Mouse (Mus musculus): ENCODE measurements at regions not wholly inside any gene's neighbourhood (a gene's known extent, or its start where the extent isn't known, plus 50 kb on each side); places are given as distances from the start of the nearest gene placed in this dataset.

- TF ChIP-seq MYOD1 (IDR thresholded peaks at IDR 0.05; ENCODE audit: control insufficient read depth, insufficient read length, low read depth) (no peak), MYOG (IDR thresholded peaks at IDR 0.05; ENCODE audit: control insufficient read depth, extremely low read depth, insufficient read length) (no peak), FOSL1 (IDR thresholded peaks at IDR 0.05; ENCODE audit: insufficient read depth, low read length, poor library complexity, severe bottlenecking) (no peak), USF1 (IDR thresholded peaks at IDR 0.05; ENCODE audit: low read depth) (no peak), CTCF (IDR thresholded peaks at IDR 0.05; ENCODE audit: control insufficient read depth, insufficient read depth, insufficient read length) (no peak), MAX (IDR thresholded peaks at IDR 0.05) (no peak)
- H3K27me3 ChIP-seq (ENCODE audit: control insufficient read depth, insufficient read depth, insufficient read length) = no peaks in the 10 kb centered on the region
- no peaks in the 10 kb centered on the region for H3K36me3 ChIP-seq (ENCODE audit: control insufficient read depth, insufficient read depth)
Measured at GRCm38 (mm10) chr7:90066275-90066674, 63.7 kb upstream of the Picalm start.

GRCm38 (mm10) chr7:90067961-90068665 lies 61.9 kb upstream of the Picalm start:
- H3K4me3 ChIP-seq (ENCODE audit: insufficient read depth, poor library complexity, severe bottlenecking) = no peak overlapping the region
- no peaks in the 10 kb centered on the region for H3K79me2 ChIP-seq (ENCODE audit: control insufficient read depth, insufficient read depth)
- TF ChIP-seq CTCF (IDR thresholded peaks at IDR 0.05; ENCODE audit: control insufficient read depth, insufficient read depth, insufficient read length) (no peak), MYOD1 (IDR thresholded peaks at IDR 0.05; ENCODE audit: control insufficient read depth, insufficient read length, low read depth) (no peak), MAX (IDR thresholded peaks at IDR 0.05) (no peak), FOSL1 (IDR thresholded peaks at IDR 0.05; ENCODE audit: insufficient read depth, low read length, poor library complexity, severe bottlenecking) (no peak), MYOG (IDR thresholded peaks at IDR 0.05; ENCODE audit: control insufficient read depth, extremely low read depth, insufficient read length) (no peak), CEBPB (IDR thresholded peaks at IDR 0.05; ENCODE audit: low read depth) (no peak), USF1 (IDR thresholded peaks at IDR 0.05; ENCODE audit: low read depth) (no peak)
- no peak overlapping the region for H3ac ChIP-seq (ENCODE audit: control insufficient read depth, insufficient read length, low read depth)
- no peaks in the 10 kb centered on the region for H3K79me3 ChIP-seq (ENCODE audit: low read depth)
- no peaks in the 10 kb centered on the region for H3K27me3 ChIP-seq (ENCODE audit: control insufficient read depth, insufficient read depth, insufficient read length)
- no peaks in the 10 kb centered on the region for H3K36me3 ChIP-seq (ENCODE audit: control insufficient read depth, insufficient read depth)

More at GRCm38 (mm10) chr7:90066275-90066674, 63.7 kb upstream of the Picalm start:
- no peaks in the 10 kb centered on the region for H3K79me3 ChIP-seq (ENCODE audit: low read depth)
- no peak overlapping the region for H3K4me3 ChIP-seq (ENCODE audit: insufficient read depth, poor library complexity, severe bottlenecking)
- H3ac ChIP-seq (ENCODE audit: control insufficient read depth, insufficient read length, low read depth) = no peak overlapping the region
- H3K79me2 ChIP-seq (ENCODE audit: control insufficient read depth, insufficient read depth) = no peaks in the 10 kb centered on the region

DNA sequence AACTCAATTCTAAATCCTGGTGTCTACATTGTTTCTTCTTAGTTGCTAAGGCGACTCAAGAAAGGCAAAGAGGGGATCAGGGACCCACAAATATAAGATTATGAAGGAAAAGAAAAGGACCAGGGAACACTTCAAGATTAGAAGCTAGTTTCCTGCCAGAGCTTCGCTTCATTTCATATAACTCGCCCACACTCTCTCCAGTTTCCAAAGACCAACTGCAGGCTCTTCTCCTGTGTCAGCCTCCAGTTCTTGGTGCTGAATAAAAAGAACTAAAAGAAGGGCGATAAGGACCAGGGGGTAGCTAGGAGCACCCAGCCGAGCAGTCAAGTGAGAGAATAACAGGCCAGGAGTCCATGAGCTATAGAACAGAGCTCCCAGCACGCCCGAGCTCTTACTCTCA lies 59.7 kb upstream of the Picalm start:
- H3K79me2 ChIP-seq (ENCODE audit: control insufficient read depth, insufficient read depth) = no peaks in the 10 kb centered on the region
- no peaks in the 10 kb centered on the region for H3K27me3 ChIP-seq (ENCODE audit: control insufficient read depth, insufficient read depth, insufficient read length)
- H3K79me3 ChIP-seq (ENCODE audit: low read depth) = no peaks in the 10 kb centered on the region
- H3ac ChIP-seq (ENCODE audit: control insufficient read depth, insufficient read length, low read depth) = no peak overlapping the region
- TF ChIP-seq MYOG (IDR thresholded peaks at IDR 0.05; ENCODE audit: control insufficient read depth, extremely low read depth, insufficient read length) (no peak), FOSL1 (IDR thresholded peaks at IDR 0.05; ENCODE audit: insufficient read depth, low read length, poor library complexity, severe bottlenecking) (no peak), CEBPB (IDR thresholded peaks at IDR 0.05; ENCODE audit: low read depth) (no peak), CTCF (IDR thresholded peaks at IDR 0.05; ENCODE audit: control insufficient read depth, insufficient read depth, insufficient read length) (no peak), MAX (IDR thresholded peaks at IDR 0.05) (no peak), MYOD1 (IDR thresholded peaks at IDR 0.05; ENCODE audit: control insufficient read depth, insufficient read length, low read depth) (no peak)
- no peaks in the 10 kb centered on the region for H3K36me3 ChIP-seq (ENCODE audit: control insufficient read depth, insufficient read depth)
- no peak overlapping the region for H3K4me3 ChIP-seq (ENCODE audit: insufficient read depth, poor library complexity, severe bottlenecking)

DNA sequence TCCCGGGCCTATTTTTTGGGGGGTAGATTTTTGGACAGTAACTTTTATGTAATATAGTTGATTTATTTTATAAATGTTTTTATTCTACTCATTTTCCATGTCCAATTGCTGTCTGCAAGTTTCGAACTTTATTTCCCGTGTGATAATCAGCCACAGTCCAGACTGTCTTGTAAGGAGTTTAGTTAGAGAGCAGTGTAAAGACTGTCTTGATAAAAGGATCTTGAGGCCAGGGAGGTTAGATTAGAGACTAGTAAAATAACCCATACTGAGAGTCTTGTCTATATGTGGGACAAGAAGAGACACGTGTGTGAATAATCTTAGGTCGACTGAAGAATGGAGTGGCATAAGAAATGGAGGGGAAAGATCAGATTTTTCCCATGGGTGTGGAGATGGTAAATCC lies 56.1 kb upstream of the Picalm start:
- no peaks in the 10 kb centered on the region for H3K79me2 ChIP-seq (ENCODE audit: control insufficient read depth, insufficient read depth)
- H3K36me3 ChIP-seq (ENCODE audit: control insufficient read depth, insufficient read depth) = no peaks in the 10 kb centered on the region
- TF ChIP-seq MYOD1 (IDR thresholded peaks at IDR 0.05; ENCODE audit: control insufficient read depth, insufficient read length, low read depth) (no peak), USF1 (IDR thresholded peaks at IDR 0.05; ENCODE audit: low read depth) (no peak), MYOG (IDR thresholded peaks at IDR 0.05; ENCODE audit: control insufficient read depth, extremely low read depth, insufficient read length) (no peak), CEBPB (IDR thresholded peaks at IDR 0.05; ENCODE audit: low read depth) (no peak), MAX (IDR thresholded peaks at IDR 0.05) (no peak), FOSL1 (IDR thresholded peaks at IDR 0.05; ENCODE audit: insufficient read depth, low read length, poor library complexity, severe bottlenecking) (no peak), CTCF (IDR thresholded peaks at IDR 0.05; ENCODE audit: control insufficient read depth, insufficient read depth, insufficient read length) (no peak)
- no peaks in the 10 kb centered on the region for H3K79me3 ChIP-seq (ENCODE audit: low read depth)
- no peaks in the 10 kb centered on the region for H3K27me3 ChIP-seq (ENCODE audit: control insufficient read depth, insufficient read depth, insufficient read length)
- no peak overlapping the region for H3ac ChIP-seq (ENCODE audit: control insufficient read depth, insufficient read length, low read depth)
- H3K4me3 ChIP-seq (ENCODE audit: insufficient read depth, poor library complexity, severe bottlenecking) = no peak overlapping the region

DNA sequence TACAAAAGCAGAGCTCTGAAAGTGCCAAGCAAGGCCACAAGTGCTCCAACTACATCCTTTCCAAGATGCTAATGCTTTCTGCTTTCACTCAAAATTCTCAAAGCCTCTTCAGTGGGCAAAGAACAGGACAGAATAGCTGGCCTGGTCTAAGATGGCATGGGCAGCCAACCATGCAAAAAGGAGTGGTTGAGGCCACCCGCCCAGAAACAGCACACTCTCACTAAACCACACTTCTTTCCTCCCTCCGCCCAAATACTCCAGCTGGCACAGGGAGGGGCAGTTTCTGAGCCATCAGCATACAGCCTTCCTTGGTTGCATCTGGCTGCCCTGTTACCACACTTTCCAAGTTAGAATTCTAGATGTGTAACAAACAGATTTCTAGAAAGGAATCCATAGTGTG lies 55.4 kb upstream of the Picalm start:
- Histone ChIP-seq H3K4me3 (ENCODE audit: insufficient read depth, poor library complexity, severe bottlenecking) (no peak overlapping the region), H3K79me3 (ENCODE audit: low read depth) (no peaks in the 10 kb centered on the region), H3K79me2 (ENCODE audit: control insufficient read depth, insufficient read depth) (no peaks in the 10 kb centered on the region), H3ac (ENCODE audit: control insufficient read depth, insufficient read length, low read depth) (no peak overlapping the region), H3K27me3 (ENCODE audit: control insufficient read depth, insufficient read depth, insufficient read length) (no peaks in the 10 kb centered on the region), H3K36me3 (ENCODE audit: control insufficient read depth, insufficient read depth) (no peaks in the 10 kb centered on the region)
- TF ChIP-seq MYOD1 (IDR thresholded peaks at IDR 0.05; ENCODE audit: control insufficient read depth, insufficient read length, low read depth) (no peak), CEBPB (IDR thresholded peaks at IDR 0.05; ENCODE audit: low read depth) (no peak), MAX (IDR thresholded peaks at IDR 0.05) (no peak), FOSL1 (IDR thresholded peaks at IDR 0.05; ENCODE audit: insufficient read depth, low read length, poor library complexity, severe bottlenecking) (no peak), CTCF (IDR thresholded peaks at IDR 0.05; ENCODE audit: control insufficient read depth, insufficient read depth, insufficient read length) (no peak), USF1 (IDR thresholded peaks at IDR 0.05; ENCODE audit: low read depth) (no peak), MYOG (IDR thresholded peaks at IDR 0.05; ENCODE audit: control insufficient read depth, extremely low read depth, insufficient read length) (no peak)

Data from C2C12 (cell line).